Mouse (Mus musculus) MEL (cell line): Measurements from ENCODE around the gene 1700029I15Rik.

Experiments used
- BHLHE40 ChIP-seq: IDR thresholded peaks from 2 replicates; pipeline ENCODE4 v1.6.1; 2012; ENCODE audit warnings: low read depth, mild to moderate bottlenecking, inconsistent platforms, low read length, improper control_type of control experiment, borderline replicate concordance
- TAL1 ChIP-seq: IDR thresholded peaks from 2 replicates; pipeline ENCODE4 v1.6.1; 2012; ENCODE audit warnings: mild to moderate bottlenecking, inconsistent platforms, low read length, moderate library complexity, mixed read lengths

GRCm38 (mm10) chr2:92365568-92365967 is 16.8 kb upstream of the 1700029I15Rik start:
- no peak for TF ChIP-seq BHLHE40
- no peak for TF ChIP-seq TAL1
